Mouse (Mus musculus) thymus, postnatal 25 days (tissue): ENCODE measurements at regions not wholly inside any gene's neighbourhood (a gene's known extent, or its start where the extent isn't known, plus 50 kb on each side); places are given as distances from the start of the nearest gene placed in this dataset.

Source experiments
- DNase-seq: peaks from one replicate; pipeline ENCODE4 v3.0.0; 2022

DNA sequence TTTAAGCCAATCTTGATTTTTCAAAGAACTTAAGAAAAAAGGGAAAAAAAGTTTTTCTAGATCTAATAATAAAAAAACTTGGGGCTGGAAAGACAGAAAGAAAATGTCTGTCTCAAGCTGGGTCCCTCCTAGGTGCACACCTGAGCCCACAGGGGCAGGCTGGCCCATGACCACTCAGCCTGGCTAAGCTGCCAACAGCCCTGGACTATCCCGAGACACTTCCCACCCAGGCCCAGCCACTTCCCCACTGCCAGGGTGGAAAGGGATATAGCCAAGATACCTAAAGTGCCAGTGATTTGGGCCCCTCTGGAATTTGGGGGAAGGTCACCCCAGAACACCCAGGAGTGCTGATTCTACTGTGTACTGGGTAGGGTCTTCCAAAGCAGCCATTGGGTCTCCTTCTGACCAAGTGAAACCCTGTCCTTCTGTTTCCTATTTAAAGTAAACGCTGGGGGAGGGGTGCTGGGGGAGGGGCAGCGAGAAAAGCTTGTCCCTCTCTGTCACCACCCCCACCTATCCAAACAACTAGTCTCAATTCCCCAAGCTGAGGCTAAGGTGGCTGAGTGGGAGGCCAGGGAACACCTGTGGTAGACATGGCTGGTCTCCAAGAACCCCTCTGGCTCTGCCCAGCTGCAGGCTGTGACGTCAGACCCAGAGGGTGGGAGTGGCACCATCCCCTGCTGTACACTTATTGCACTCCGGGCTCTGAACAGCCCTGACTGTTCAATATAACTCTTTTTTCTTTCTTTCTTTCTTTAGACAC is 62.6 kb downstream of the Mcfd2 start:
- peak; percentile 66 for DNase-seq

DNA sequence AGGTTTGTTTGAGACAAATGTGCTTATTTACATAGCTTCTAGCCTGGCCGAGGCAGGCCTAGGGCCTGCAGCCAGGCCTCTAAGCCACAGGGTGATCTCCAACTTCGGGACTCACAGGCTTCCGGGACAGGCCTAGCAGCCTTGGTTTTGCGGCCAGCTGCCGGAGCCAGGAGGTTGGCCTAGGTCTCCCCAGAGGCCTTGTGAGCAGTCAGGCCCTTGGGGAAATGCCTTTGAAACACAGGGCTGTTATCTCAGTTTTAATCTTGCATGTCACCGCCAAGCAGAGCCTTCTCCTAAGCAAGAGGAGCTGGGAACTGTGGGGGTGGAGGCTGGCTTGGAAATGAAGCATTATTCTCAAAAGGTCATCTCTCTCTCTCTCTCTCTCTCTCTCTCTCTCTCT is 63.2 kb downstream of the Mcfd2 start:
- DNase-seq: peak; percentile 51

DNA sequence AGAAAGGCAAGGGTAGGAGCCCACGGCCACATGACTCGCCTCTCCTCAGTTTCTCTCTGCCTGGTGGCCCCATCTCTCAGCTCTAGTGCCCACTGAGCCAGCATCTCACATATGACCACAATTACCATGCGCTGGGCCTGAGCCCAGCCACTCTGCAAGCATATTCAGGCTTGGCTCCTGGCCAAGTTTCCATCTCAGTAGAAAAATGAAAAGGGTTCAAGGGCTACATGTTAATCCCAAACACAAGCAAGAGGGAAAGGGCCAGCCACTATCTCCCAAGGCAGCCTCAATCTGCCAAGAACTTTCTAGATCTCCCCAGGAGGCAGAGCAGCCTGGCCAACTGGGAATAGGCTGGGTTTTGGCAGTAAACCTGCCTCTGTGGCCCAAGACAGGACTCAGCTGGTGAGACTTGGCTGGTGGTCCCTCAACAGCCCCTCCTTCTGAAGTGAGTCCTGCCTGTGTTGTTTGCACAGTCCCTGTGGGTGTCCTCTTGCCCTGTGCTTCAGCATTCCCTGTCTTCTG is 65.0 kb downstream of the Mcfd2 start:
- DNase-seq: no peak

DNA sequence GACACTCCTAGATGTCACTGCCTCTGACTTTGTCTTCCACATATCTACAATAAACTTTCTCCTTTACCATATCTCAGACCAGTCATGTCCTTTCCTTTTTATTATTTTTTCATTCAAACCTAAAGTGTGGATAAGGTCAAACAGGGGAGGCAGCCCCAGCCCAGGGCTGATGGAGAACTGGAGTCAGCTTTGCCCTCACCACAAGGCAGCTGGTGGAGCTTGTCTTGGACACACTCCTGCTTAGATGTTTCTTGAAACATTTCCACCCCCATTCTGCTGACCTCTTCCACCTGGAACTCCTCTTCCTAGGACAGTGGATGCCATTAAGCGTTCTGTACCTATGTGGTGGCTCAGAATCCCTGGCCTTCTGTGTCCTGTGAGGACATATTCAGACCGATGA is 65.6 kb downstream of the Mcfd2 start:
- DNase-seq: no peak

DNA sequence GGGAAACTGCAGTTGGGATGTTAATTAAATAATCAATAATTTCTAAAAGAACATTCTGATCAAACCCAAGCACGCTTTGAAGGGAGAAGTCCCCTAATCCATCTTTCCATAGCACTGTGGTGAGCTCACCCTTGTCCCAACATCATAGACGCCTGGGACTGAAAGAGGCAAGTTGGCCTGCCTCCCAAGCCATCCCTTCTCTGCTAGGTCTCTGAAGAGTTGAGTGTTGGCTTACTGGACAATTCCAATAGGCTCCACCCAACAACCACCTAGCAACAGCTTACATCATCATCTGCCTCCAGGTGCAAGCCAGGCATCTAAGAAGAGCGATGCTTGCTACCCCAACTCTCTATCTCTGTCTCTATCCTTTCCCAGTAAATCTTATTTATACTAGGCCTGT is 66.6 kb downstream of the Mcfd2 start:
- no peak for DNase-seq

DNA sequence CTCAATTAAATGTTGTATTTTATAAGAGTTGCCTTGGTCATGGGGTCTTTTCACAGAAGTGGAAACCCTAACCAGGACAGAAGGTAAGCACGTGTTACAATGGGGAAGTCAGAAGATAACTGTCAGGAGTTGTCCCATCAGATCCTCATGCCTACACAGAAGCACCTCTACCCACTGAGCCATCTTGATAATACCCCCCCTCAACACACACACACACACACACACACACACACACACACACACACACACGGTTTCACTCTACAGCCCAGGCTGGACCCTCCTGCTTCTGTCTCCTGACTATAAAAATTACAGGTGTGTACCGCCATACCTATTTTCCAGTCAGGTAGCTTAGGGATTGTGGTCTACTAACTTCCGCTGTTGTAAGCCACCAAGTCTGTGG is 68.3 kb downstream of the Mcfd2 start:
- no peak for DNase-seq

DNA sequence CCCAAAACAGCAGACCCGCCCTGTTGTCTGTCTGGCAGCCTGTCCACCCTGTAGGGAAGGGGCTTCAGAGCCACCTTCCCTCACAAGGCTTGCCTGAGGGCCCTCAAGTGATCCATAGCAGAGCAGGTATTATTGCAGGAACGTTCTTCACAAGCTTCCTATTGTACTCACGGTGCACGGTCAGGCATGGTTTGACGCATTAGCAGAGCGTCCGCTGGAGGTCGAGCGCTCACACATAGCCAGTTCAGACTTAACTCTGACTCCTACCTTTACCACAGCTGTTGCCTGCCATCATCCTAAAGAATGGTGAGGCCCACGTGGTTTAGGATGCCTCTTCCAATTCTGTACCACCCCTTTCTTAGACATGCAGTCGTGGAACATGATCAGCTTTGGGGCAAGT is 71.1 kb downstream of the Mcfd2 start:
- DNase-seq: no peak

DNA sequence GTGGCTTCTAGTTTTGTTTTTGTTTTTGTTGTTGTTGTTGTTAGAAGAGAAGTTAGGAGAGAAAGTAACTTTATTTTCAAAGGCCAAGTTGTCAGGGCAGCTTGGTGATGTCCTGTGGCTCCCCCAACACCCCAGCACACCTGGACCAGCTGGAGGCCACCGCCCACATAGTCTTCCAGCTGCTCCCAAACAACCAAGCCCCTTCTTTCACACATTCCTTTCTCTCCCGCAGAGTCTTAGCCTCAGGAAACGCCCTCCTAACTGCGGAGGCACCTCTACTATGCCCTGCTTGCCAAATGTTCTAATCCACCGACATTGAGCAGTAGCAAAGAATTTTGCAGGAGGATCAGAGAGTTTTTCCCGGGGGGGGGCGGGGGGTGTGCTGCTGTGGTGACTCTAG is 72.3 kb downstream of the Mcfd2 start:
- no peak for DNase-seq

DNA sequence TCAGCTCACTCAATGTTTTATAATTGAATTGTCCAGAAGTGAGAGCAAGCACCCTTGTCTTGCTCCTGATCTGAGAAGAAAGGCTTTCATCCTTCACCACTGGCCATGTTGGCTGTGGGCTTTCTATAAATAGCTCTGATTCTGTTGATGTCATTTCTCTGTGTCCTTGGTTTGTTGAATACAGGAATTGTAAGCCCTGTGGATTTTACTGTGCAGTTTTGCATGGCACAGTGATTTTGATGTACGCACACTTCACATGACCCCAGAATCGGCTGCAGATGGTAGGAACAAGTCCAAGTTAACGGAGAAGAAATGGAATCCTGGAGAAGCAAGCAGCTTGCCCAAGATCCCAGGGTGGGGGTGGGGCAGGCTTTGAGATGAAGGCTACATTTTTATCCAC is 76.1 kb downstream of the Mcfd2 start:
- no peak for DNase-seq
